Mouse (Mus musculus) kidney, postnatal 0 days (tissue): ENCODE measurements around the gene Higd2a. TPM values are rescaled to one million over a fixed set of nuclear protein-coding genes. Genes with fewer than 3 reads are reported as not detected.

ENCODE experiments used
- ATAC-seq: fragments of 200-750 bp; cut with Nextera tagmentation; replicated peaks from 2 replicates; pipeline ENCODE4 v1.8.0; 2017; ENCODE audit warnings: low read depth, moderate number of reproducible peaks, moderate TSS enrichment, moderate library complexity; ENCODE audit not compliant: low FRiP score
- DNase-seq: peaks from one replicate; pipeline ENCODE4 v3.0.0-alpha.2; 2016; ENCODE audit warnings: low spot score
- H3K27ac ChIP-seq: fragments of 300-500 bp; sonication (generic); 2 replicates; pipeline ENCODE4 v1.5.1; 2014; ENCODE audit warnings: mild to moderate bottlenecking
- H3K27me3 ChIP-seq: fragments of 300-500 bp; sonication (generic); 2 replicates; pipeline ENCODE4 v1.6.1; 2014; ENCODE audit warnings: low read length, mixed read lengths; ENCODE audit not compliant: insufficient read depth
- H3K36me3 ChIP-seq: fragments of 300-500 bp; sonication (generic); 2 replicates; pipeline ENCODE4 v1.6.1; 2014; ENCODE audit warnings: low read length, mixed read lengths; ENCODE audit not compliant: insufficient read depth
- H3K4me1 ChIP-seq: fragments of 300-500 bp; sonication (generic); replicated peaks from 2 replicates; pipeline ENCODE4 v1.6.1; 2014; ENCODE audit warnings: antibody characterized with exemption, low read length, mixed read lengths; ENCODE audit not compliant: insufficient read depth
- H3K4me2 ChIP-seq: fragments of 300-500 bp; sonication (generic); 2 replicates; pipeline ENCODE4 v1.6.1; 2014; ENCODE audit warnings: mild to moderate bottlenecking, low read length, moderate library complexity, mixed read lengths
- H3K4me3 ChIP-seq: fragments of 300-500 bp; sonication (generic); replicated peaks from 2 replicates; pipeline ENCODE4 v1.5.1; 2014; ENCODE audit warnings: low read depth, low read length
- H3K9ac ChIP-seq: fragments of 300-500 bp; sonication (generic); 2 replicates; pipeline ENCODE4 v1.6.1; 2014; ENCODE audit warnings: low read depth, low read length
- H3K9me3 ChIP-seq: fragments of 300-500 bp; sonication (generic); replicated peaks from 2 replicates; pipeline ENCODE4 v1.6.1; 2016; ENCODE audit warnings: low read length, inconsistent platforms, mixed read lengths
- CTCF ChIP-seq: IDR thresholded peaks from 2 replicates; pipeline ENCODE4 v1.5.1; 2016; ENCODE audit warnings: antibody characterized with exemption, low read depth, mild to moderate bottlenecking, moderate library complexity
- WGBS: fragments of 180-500 bp; shearing (Covaris S2); extraction: QIAGEN DNeasy Blood & Tissue Kit; methylation state at CpG from one replicate; pipeline ENCODE4 v1.1.7; 2014; 5-methylcytosine and 5-hydroxymethylcytosine counted together
- polyA plus RNA-seq: library from polyadenylated mRNA; unstranded; fragments of >200 nt; fragmentation: Nextera tagmentation; extraction: Ambion mirVana; gene quantifications from 2 replicates; pipeline ENCODE4 v1.2.1, GENCODE M21; 2015

Higd2a gene
- polyA plus RNA-seq, 1 experiment from 2014 or later, result 317 TPM

DNA sequence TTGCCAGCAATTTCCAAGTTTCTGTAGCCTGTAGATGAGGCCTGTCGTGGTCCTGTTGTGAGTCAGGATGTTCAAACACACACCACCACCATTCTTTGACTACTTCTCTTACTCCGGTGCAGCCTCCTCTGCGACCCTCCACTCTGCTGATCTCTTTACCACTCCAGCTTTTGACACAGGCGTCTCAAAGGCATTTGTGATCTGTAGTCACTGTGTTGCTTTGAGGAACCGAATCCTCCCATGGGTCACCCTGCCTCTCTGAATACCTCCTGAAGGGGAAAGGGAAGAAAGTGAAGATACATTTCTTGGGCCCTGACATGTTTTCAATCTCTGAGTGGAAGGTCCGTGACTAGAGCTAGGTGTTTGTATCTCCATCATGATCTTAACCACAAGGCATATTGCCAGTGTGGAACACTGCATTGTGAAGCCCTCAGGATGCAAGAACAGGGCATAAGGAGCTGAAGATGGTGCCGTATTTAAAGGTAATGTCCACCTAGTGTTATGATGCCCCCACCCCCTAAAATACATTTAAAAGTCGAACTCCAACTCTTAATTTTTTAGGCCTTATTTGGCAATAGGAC is 1.9 kb downstream of the Higd2a start:
- Histone ChIP-seq H3K4me3 (no peak overlapping the region), H3K36me3 (peaks cover 12% of the 10 kb centered on the region; the same call in 1 of the 2 replicates), H3K9me3 (no peaks in the 10 kb centered on the region), H3K4me2 (no peak overlapping the region), H3K4me1 (no peaks in the 10 kb centered on the region), H3K27ac (no peak overlapping the region), H3K9ac (no peak overlapping the region), H3K27me3 (no peaks in the 10 kb centered on the region)
- DNase-seq (no peak), ATAC-seq (no peak)
- TF ChIP-seq CTCF, result no peak
- WGBS, result 88% methylated on average over 8 of the region's 8 CpGs

GRCm38 (mm10) chr13:54593617-54594016 is 3.6 kb downstream of the Higd2a start:
- 86% methylated on average over 11 of the region's 11 CpGs for WGBS
- ATAC-seq, result no peak
- no peak for TF ChIP-seq CTCF
- Histone ChIP-seq H3K9ac (no peak overlapping the region), H3K36me3 (peaks cover 10% of the 10 kb centered on the region; the same call in 1 of the 2 replicates), H3K9me3 (no peaks in the 10 kb centered on the region), H3K4me1 (no peaks in the 10 kb centered on the region), H3K4me2 (no peak overlapping the region), H3K4me3 (no peak overlapping the region), H3K27ac (no peak overlapping the region), H3K27me3 (no peaks in the 10 kb centered on the region)
- DNase-seq, result no peak

DNA sequence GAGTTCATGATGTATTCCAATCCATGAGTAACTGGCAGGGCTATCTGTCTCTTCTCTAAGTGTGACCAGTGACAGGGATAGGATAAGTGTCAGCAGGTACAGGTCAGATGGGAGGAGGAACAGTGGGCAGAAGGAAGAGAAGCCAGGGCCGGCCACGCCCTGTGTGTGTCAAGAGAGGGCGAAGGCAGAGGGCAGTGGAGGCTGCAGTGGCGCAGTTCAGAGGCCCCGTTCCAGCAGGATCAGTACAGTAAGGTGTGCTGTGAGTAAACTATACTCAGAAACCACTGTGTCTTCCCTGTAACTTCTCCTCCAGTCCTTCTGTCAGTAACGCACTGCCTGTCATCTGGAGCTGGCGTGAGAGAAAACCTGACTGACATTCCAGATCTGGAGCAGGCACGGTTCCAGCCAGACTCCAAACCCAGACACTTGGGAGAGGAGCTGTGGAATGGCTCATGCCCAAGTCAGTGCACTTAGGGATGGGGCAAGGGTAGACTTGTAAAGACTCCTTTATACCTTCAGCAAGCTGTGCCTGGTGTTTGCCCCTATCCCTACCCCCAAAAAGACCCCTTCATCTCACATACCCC is 6.2 kb downstream of the Higd2a start:
- no peak for TF ChIP-seq CTCF
- H3K4me1 ChIP-seq, result no peaks in the 10 kb centered on the region
- ATAC-seq, result no peak
- H3K36me3 ChIP-seq, result peaks cover 10% of the 10 kb centered on the region; the same call in 1 of the 2 replicates
- 85% methylated on average over 8 of the region's 8 CpGs for WGBS
- no peaks in the 10 kb centered on the region for H3K9me3 ChIP-seq
- no peak overlapping the region for H3K9ac ChIP-seq
- no peak overlapping the region for H3K4me2 ChIP-seq
- no peak overlapping the region for H3K27ac ChIP-seq
- DNase-seq, result no peak
- no peaks in the 10 kb centered on the region for H3K27me3 ChIP-seq
- H3K4me3 ChIP-seq, result no peak overlapping the region

- peaks cover 10% of the 10 kb centered on the region; the same call in 1 of the 2 replicates for H3K36me3 ChIP-seq
- no peak overlapping the region for H3K9ac ChIP-seq
- H3K27me3 ChIP-seq, result no peaks in the 10 kb centered on the region
- DNase-seq (no peak), ATAC-seq (no peak)
- no peaks in the 10 kb centered on the region for H3K4me1 ChIP-seq
- H3K4me3 ChIP-seq, result no peak overlapping the region
- no peak overlapping the region for H3K4me2 ChIP-seq
- TF ChIP-seq CTCF, result no peak
- no peaks in the 10 kb centered on the region for H3K9me3 ChIP-seq
- H3K27ac ChIP-seq, result no peak overlapping the region
- 60% methylated on average over 5 of the region's 5 CpGs for WGBS
Observed at GRCm38 (mm10) chr13:54596870-54597269, 6.9 kb downstream of the Higd2a start.

- 85% methylated on average over 12 of the region's 12 CpGs for WGBS
- no peak overlapping the region for H3K4me2 ChIP-seq
- no peak overlapping the region for H3K9ac ChIP-seq
- no peak for DNase-seq
- peaks cover 10% of the 10 kb centered on the region; the same call in 1 of the 2 replicates for H3K36me3 ChIP-seq
- H3K27ac ChIP-seq, result no peak overlapping the region
- TF ChIP-seq CTCF, result no peak
- H3K27me3 ChIP-seq, result no peaks in the 10 kb centered on the region
- H3K4me1 ChIP-seq, result no peaks in the 10 kb centered on the region
- no peak for ATAC-seq
- H3K4me3 ChIP-seq, result no peak overlapping the region
- H3K9me3 ChIP-seq, result no peaks in the 10 kb centered on the region
Observed at GRCm38 (mm10) chr13:54598622-54599143, 8.7 kb downstream of the Higd2a start.

DNA sequence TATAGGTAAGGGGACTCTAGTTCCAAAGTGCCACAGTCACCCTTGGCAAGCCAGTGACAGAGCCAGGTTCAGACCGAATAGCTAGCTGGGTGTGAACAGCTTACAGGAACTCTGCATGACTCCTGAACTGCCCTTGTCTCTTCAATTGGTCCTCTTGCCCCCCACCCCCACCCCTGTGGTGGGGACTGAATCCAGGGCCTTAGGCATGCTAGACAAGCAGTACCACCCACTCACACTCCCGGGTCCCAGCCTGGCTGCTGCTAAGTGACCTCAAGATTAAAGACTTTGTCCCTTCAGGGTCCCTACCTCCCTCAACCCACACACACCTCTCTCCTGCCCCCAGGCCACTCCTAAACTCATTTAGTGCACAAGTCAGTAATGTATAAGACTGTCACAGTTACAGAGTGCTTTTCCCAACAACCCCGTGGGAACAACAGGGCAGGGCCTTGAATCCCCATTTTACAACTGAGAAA is 12.7 kb downstream of the Higd2a start:
- DNase-seq (no peak), ATAC-seq (no peak)
- Histone ChIP-seq H3K9ac (no peak overlapping the region), H3K27ac (no peak overlapping the region), H3K9me3 (no peaks in the 10 kb centered on the region), H3K4me1 (no peaks in the 10 kb centered on the region), H3K36me3 (0 out of 2 replicates have a peak, but pooled peaks cover 7% of the 10 kb centered on the region), H3K27me3 (no peaks in the 10 kb centered on the region), H3K4me3 (no peak overlapping the region), H3K4me2 (no peak overlapping the region)
- no peak for TF ChIP-seq CTCF
- WGBS, result 24% methylated on average over 3 of the region's 3 CpGs
